Mouse (Mus musculus) intestine, embryonic 16.5 days (tissue): ENCODE data around the gene Bri3. TPM values are rescaled to one million over a fixed set of nuclear protein-coding genes. Genes with fewer than 3 reads are reported as not detected.

ENCODE experiments used
- ATAC-seq: fragments of 200-750 bp; cut with Nextera tagmentation; 2 replicates; pipeline ENCODE4 v1.8.0; 2017; ENCODE audit warnings: moderate TSS enrichment, moderate library complexity
- H3K27ac ChIP-seq: fragments of 300-500 bp; sonication (generic); 2 replicates; pipeline ENCODE4 v1.5.1; 2014; ENCODE audit warnings: mild to moderate bottlenecking, low read length
- H3K27me3 ChIP-seq: fragments of 300-500 bp; sonication (generic); replicated peaks from 2 replicates; pipeline ENCODE4 v1.6.1; 2014; ENCODE audit warnings: low read length, control low read depth, mixed read lengths; ENCODE audit not compliant: control insufficient read depth, insufficient read depth
- H3K36me3 ChIP-seq: fragments of 300-500 bp; sonication (generic); 2 replicates; pipeline ENCODE4 v1.6.1; 2014; ENCODE audit warnings: low read length, control low read depth; ENCODE audit not compliant: control insufficient read depth, insufficient read depth
- H3K4me1 ChIP-seq: fragments of 300-500 bp; sonication (generic); 2 replicates; pipeline ENCODE4 v1.6.1; 2014; ENCODE audit warnings: low read length, control low read depth, mixed read lengths; ENCODE audit not compliant: control insufficient read depth, insufficient read depth
- H3K4me2 ChIP-seq: fragments of 300-500 bp; sonication (generic); 2 replicates; pipeline ENCODE4 v1.6.1; 2014; ENCODE audit warnings: low read depth, low read length, control low read depth
- H3K4me3 ChIP-seq: fragments of 300-500 bp; sonication (generic); 2 replicates; pipeline ENCODE4 v1.5.1; 2014; ENCODE audit warnings: mild to moderate bottlenecking, low read length
- H3K9ac ChIP-seq: fragments of 300-500 bp; sonication (generic); 2 replicates; pipeline ENCODE4 v1.6.1; 2014; ENCODE audit warnings: low read depth, low read length
- H3K9me3 ChIP-seq: fragments of 300-500 bp; sonication (generic); 2 replicates; pipeline ENCODE4 v1.6.1; 2016; ENCODE audit warnings: low read length, control low read depth; ENCODE audit not compliant: control insufficient read depth
- WGBS: fragments of 180-500 bp; shearing (Covaris S2); extraction: QIAGEN DNeasy Blood & Tissue Kit; methylation state at CpG from one replicate; pipeline ENCODE4 v1.1.7; 2014; 5-methylcytosine and 5-hydroxymethylcytosine counted together
- polyA plus RNA-seq: library from polyadenylated mRNA; unstranded; fragments of >200 nt; fragmentation: Nextera tagmentation; extraction: Ambion mirVana; gene quantifications from 2 replicates; pipeline ENCODE4 v1.2.1, GENCODE M21; 2015

The Bri3 gene
- polyA plus RNA-seq, 1 experiment from 2014 or later: 111 TPM

DNA sequence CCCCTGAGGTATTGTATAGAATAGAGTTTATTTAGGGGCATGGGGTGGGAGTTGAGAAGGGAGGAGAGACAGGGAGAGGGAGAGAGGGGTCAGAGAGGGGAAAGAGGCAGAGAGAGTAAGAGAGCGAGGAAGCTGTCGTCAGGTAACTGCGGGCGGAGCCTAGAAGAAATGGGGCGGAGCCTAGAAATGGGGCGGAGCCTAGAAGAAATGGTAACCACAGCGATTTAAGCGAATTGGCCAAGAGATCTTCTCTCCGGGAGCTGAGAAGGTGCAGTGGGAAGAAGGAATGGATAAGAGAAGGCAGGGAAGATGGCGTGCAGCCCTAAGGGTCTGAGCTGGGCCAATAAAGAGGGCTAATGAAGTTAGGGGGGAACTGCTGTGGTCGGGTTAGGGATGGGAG lies 18.0 kb upstream of the Bri3 start:
- no peak overlapping the region for H3K4me2 ChIP-seq
- WGBS: 28% methylated on average over 11 of the region's 11 CpGs
- no peaks in the 10 kb centered on the region for H3K9me3 ChIP-seq
- no peaks in the 10 kb centered on the region for H3K36me3 ChIP-seq
- peaks cover 6% of the 10 kb centered on the region; the same call in 1 of the 2 replicates for H3K4me1 ChIP-seq
- H3K27me3 ChIP-seq: no peaks in the 10 kb centered on the region
- no peak overlapping the region for H3K4me3 ChIP-seq
- ATAC-seq: no peak
- H3K9ac ChIP-seq: no peak overlapping the region
- H3K27ac ChIP-seq: no peak overlapping the region

- no peak overlapping the region for H3K9ac ChIP-seq
- no peaks in the 10 kb centered on the region for H3K4me1 ChIP-seq
- no peak overlapping the region for H3K27ac ChIP-seq
- H3K4me3 ChIP-seq: no peak overlapping the region
- ATAC-seq: no peak
- no peaks in the 10 kb centered on the region for H3K9me3 ChIP-seq
- no peaks in the 10 kb centered on the region for H3K36me3 ChIP-seq
- H3K4me2 ChIP-seq: no peak overlapping the region
- 81% methylated on average over 7 of the region's 7 CpGs for WGBS
- H3K27me3 ChIP-seq: no peaks in the 10 kb centered on the region
Measured at GRCm38 (mm10) chr5:144230216-144230615, 14.0 kb upstream of the Bri3 start.

DNA sequence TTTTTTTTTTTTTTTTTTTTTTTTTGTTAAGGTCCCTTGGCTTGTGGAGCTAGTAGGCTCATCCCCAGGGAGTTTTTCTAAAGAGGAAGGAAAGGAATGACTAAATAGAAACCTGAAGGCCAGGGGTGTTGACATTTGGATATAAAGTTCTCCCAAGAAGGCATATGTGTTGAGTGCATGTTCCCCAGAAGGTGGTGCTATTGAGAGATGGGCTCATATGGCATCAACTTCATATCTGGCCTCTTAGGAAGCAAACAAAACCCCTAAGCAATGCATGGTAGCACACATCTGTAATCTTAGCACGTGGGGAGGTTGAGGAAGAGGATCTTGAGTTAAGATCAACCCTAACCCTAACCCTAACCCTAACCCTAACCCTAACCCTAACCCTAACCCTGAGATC lies 12.8 kb upstream of the Bri3 start:
- Histone ChIP-seq H3K4me3 (no peak overlapping the region), H3K27ac (no peak overlapping the region), H3K36me3 (no peaks in the 10 kb centered on the region), H3K27me3 (no peaks in the 10 kb centered on the region), H3K9me3 (no peaks in the 10 kb centered on the region), H3K4me1 (no peaks in the 10 kb centered on the region), H3K9ac (no peak overlapping the region), H3K4me2 (no peak overlapping the region)
- 87% methylated on average over 1 of the region's 1 CpGs for WGBS
- no peak for ATAC-seq

DNA sequence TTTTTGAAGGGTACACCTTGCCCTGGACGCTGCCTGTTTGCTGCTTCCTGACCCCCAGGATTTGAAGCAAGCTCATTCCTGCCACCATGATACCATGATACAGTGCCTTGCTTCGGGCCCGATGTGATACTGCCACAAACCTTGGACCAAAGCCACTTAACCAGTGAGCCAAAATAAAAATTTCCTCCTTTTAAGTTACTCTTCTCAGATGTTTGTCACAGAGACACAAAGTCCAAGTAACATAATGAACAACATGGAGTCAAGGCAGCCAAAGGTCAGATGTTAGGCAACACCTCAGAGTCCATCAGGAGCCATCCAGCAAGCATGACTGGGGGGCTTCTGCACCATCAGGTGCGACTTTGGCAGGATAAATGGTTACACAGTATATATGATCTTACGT lies 11.7 kb upstream of the Bri3 start:
- H3K4me1 ChIP-seq: no peaks in the 10 kb centered on the region
- no peak overlapping the region for H3K4me2 ChIP-seq
- no peaks in the 10 kb centered on the region for H3K27me3 ChIP-seq
- no peak overlapping the region for H3K4me3 ChIP-seq
- no peak overlapping the region for H3K9ac ChIP-seq
- WGBS: 85% methylated on average over 5 of the region's 5 CpGs
- H3K27ac ChIP-seq: no peak overlapping the region
- no peaks in the 10 kb centered on the region for H3K36me3 ChIP-seq
- H3K9me3 ChIP-seq: no peaks in the 10 kb centered on the region
- no peak for ATAC-seq

DNA sequence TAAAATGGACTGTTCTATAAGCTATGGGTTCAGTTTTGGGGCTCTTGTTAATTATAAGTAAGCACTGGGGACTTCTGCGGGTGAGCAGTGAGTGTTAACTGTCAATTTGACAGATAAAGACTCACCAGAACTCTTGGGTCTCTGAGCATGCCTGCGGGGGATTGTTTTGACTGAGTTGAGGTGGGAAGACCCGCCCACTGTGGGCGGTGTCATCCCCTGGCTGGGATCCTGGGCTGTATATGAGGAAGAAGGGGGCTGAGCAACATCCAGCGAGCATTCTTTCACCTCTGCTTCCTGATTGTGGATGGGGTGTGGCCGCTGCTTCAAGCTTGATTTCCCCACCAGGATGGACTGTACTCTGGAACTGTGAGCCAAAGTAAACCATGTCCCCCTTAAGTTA lies 10.0 kb upstream of the Bri3 start:
- Histone ChIP-seq H3K4me2 (no peak overlapping the region), H3K36me3 (no peaks in the 10 kb centered on the region), H3K4me1 (no peaks in the 10 kb centered on the region), H3K4me3 (no peak overlapping the region), H3K9ac (no peak overlapping the region), H3K27ac (no peak overlapping the region), H3K27me3 (no peaks in the 10 kb centered on the region), H3K9me3 (no peaks in the 10 kb centered on the region)
- WGBS: 68% methylated on average over 6 of the region's 6 CpGs
- ATAC-seq: no peak

GRCm38 (mm10) chr5:144234714-144235113 lies 9.5 kb upstream of the Bri3 start:
- WGBS: 84% methylated on average over 7 of the region's 7 CpGs

GRCm38 (mm10) chr5:144238969-144239368 lies 5.3 kb upstream of the Bri3 start:
- Histone ChIP-seq H3K4me1 (no peaks in the 10 kb centered on the region), H3K27ac (no peak overlapping the region), H3K4me3 (no peak overlapping the region), H3K4me2 (no peak overlapping the region), H3K27me3 (no peaks in the 10 kb centered on the region), H3K9ac (no peak overlapping the region), H3K36me3 (no peaks in the 10 kb centered on the region), H3K9me3 (no peaks in the 10 kb centered on the region)
- no peak for ATAC-seq
- WGBS: 75% methylated on average over 1 of the region's 1 CpGs

More at GRCm38 (mm10) chr5:144234714-144235113, 9.5 kb upstream of the Bri3 start:
- Histone ChIP-seq H3K36me3 (no peaks in the 10 kb centered on the region), H3K9me3 (no peaks in the 10 kb centered on the region), H3K4me3 (no peak overlapping the region), H3K4me2 (no peak overlapping the region), H3K4me1 (no peaks in the 10 kb centered on the region), H3K27ac (no peak overlapping the region), H3K9ac (no peak overlapping the region), H3K27me3 (no peaks in the 10 kb centered on the region)
- ATAC-seq: no peak

- Histone ChIP-seq H3K4me1 (peaks cover 6% of the 10 kb centered on the region; the same call in 1 of the 2 replicates), H3K4me2 (no peak overlapping the region), H3K27ac (no peak overlapping the region), H3K4me3 (no peak overlapping the region), H3K9ac (no peak overlapping the region), H3K36me3 (no peaks in the 10 kb centered on the region), H3K27me3 (no peaks in the 10 kb centered on the region), H3K9me3 (0 out of 2 replicates have a peak, but pooled peaks cover 5% of the 10 kb centered on the region)
- ATAC-seq: no peak
- WGBS: 65% methylated on average over 2 of the region's 2 CpGs
Measured at GRCm38 (mm10) chr5:144245592-144245991, 1.4 kb downstream of the Bri3 start.

DNA sequence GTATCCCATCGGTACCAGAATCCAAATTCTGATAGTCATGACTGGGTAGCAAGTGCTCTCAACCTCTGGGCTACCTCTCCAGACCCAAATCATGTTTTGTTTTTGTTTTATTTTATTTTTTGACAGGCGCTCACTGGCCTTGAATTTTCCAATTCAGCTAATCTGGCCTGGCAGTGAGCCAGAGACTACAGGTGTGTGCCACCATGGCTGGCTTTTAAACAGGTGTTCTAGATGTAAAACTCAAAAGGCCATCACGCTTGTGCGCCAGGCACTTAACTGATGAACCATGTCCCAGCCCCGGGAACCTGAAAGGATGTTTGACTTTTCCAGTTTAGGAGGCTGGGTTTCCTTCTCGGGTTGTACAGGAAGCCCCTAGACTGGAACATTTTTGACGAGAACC lies 2.4 kb downstream of the Bri3 start:
- WGBS: 49% methylated on average over 7 of the region's 7 CpGs
- H3K9ac ChIP-seq: no peak overlapping the region
- H3K4me1 ChIP-seq: peaks cover 6% of the 10 kb centered on the region; the same call in 1 of the 2 replicates
- H3K36me3 ChIP-seq: no peaks in the 10 kb centered on the region
- no peaks in the 10 kb centered on the region for H3K27me3 ChIP-seq
- H3K4me3 ChIP-seq: no peak overlapping the region
- no peak overlapping the region for H3K27ac ChIP-seq
- ATAC-seq: no peak
- no peak overlapping the region for H3K4me2 ChIP-seq
- 0 out of 2 replicates have a peak, but pooled peaks cover 5% of the 10 kb centered on the region for H3K9me3 ChIP-seq

GRCm38 (mm10) chr5:144247307-144247706 lies 3.1 kb downstream of the Bri3 start:
- peaks cover 6% of the 10 kb centered on the region; the same call in 1 of the 2 replicates for H3K4me1 ChIP-seq
- WGBS: 58% methylated on average over 10 of the region's 10 CpGs
- H3K27ac ChIP-seq: peak overlapping the region; percentile 23
- H3K36me3 ChIP-seq: no peaks in the 10 kb centered on the region
- H3K27me3 ChIP-seq: no peaks in the 10 kb centered on the region
- no peak overlapping the region for H3K4me2 ChIP-seq
- no peak overlapping the region for H3K9ac ChIP-seq
- no peak overlapping the region for H3K4me3 ChIP-seq
- 0 out of 2 replicates have a peak, but pooled peaks cover 5% of the 10 kb centered on the region for H3K9me3 ChIP-seq
- peak; percentile 24; the same call in 1 of the 2 replicates for ATAC-seq
